Mouse (Mus musculus) thymus, adult 18-20 months (tissue): Measurements from ENCODE around the gene Slc25a17.
A peak's percentile ranks its signal among the peaks of the same experiment; 100 is the strongest.

Experiments used
- DNase-seq, 2 experiments: peaks; one replicate each; pipeline ENCODE4 v3.0.0; 2022; ENCODE audit warnings: mixed read lengths in 2 of 2

Slc25a17 gene

GRCm38 (mm10) chr15:81360345-81361021 is at the start of gene Slc25a17:
TSS of gene Slc25a17 (minus strand) at chr15:81360812.
- DNase-seq: peak; percentile 94 to 96

- DNase-seq: no peak
Measured at GRCm38 (mm10) chr15:81408199-81408598, 47.6 kb upstream of the Slc25a17 start, which contains the start of gene Dnajb7. TSS of gene Dnajb7 (minus strand) at chr15:81408299.

GRCm38 (mm10) chr15:81405008-81405407 is 44.4 kb upstream of the Slc25a17 start:
- no peak for DNase-seq

- peak; percentile 93 to 95 for DNase-seq
Measured at GRCm38 (mm10) chr15:81399638-81400315, 39.2 kb upstream of the Slc25a17 start, which contains the start of the genes St13 and Xpnpep3. TSS of gene St13 (minus strand) at chr15:81400077. TSS of gene Xpnpep3 (plus strand) at chr15:81400138.

- no peak for DNase-seq
Measured at GRCm38 (mm10) chr15:81399297-81399637, 38.7 kb upstream of the Slc25a17 start.

GRCm38 (mm10) chr15:81398189-81398588 is 37.6 kb upstream of the Slc25a17 start:
- DNase-seq: no peak

GRCm38 (mm10) chr15:81394211-81394915 is 33.8 kb upstream of the Slc25a17 start:
- no peak for DNase-seq

- peak; percentile 31 to 39 for DNase-seq
Measured at GRCm38 (mm10) chr15:81392997-81393396, 32.4 kb upstream of the Slc25a17 start.

GRCm38 (mm10) chr15:81386327-81386726 is 25.7 kb upstream of the Slc25a17 start:
- DNase-seq: no peak

GRCm38 (mm10) chr15:81378845-81379244 is 18.2 kb upstream of the Slc25a17 start:
- DNase-seq: no peak

GRCm38 (mm10) chr15:81374621-81375020 is 14.0 kb upstream of the Slc25a17 start:
- no peak for DNase-seq

GRCm38 (mm10) chr15:81370356-81370755 is 9.7 kb upstream of the Slc25a17 start:
- no peak for DNase-seq

GRCm38 (mm10) chr15:81368601-81369000 is 8.0 kb upstream of the Slc25a17 start:
- no peak for DNase-seq

- DNase-seq: no peak
Measured at GRCm38 (mm10) chr15:81366241-81366640, 5.6 kb upstream of the Slc25a17 start.

GRCm38 (mm10) chr15:81365246-81365645 is 4.6 kb upstream of the Slc25a17 start:
- DNase-seq: no peak

GRCm38 (mm10) chr15:81364271-81364670 is 3.7 kb upstream of the Slc25a17 start:
- no peak for DNase-seq

- no peak for DNase-seq
Measured at GRCm38 (mm10) chr15:81362501-81362900, 1.9 kb upstream of the Slc25a17 start.

GRCm38 (mm10) chr15:81361417-81362015 is 904 bp upstream of the Slc25a17 start:
- no peak for DNase-seq

- no peak for DNase-seq
Measured at GRCm38 (mm10) chr15:81361022-81361404, 401 bp upstream of the Slc25a17 start.

GRCm38 (mm10) chr15:81359421-81359820 is 1.2 kb downstream of the Slc25a17 start:
- DNase-seq: no peak

GRCm38 (mm10) chr15:81358943-81359342 is 1.7 kb downstream of the Slc25a17 start:
- DNase-seq: no peak

- DNase-seq: no peak
Measured at GRCm38 (mm10) chr15:81356946-81357345, 3.7 kb downstream of the Slc25a17 start.

GRCm38 (mm10) chr15:81355146-81355761 is 5.4 kb downstream of the Slc25a17 start:
- peak in 1 of 2 experiments; percentile 32 for DNase-seq
